Mouse (Mus musculus) E14TG2a.4 (cell line): Measurements from ENCODE around the gene Hivep2.

Source experiments
- CTCF ChIP-seq: conservative IDR thresholded peaks from 2 replicates; pipeline ENCODE4 v1.5.1; 2014; ENCODE audit warnings: low read length
- NANOG ChIP-seq: IDR thresholded peaks from 2 replicates; pipeline ENCODE4 v1.6.1; 2014; ENCODE audit warnings: borderline replicate concordance, low read length, mixed read lengths

GRCm38 (mm10) chr10:14087316-14087715 is 121.4 kb downstream of the Hivep2 start:
- TF ChIP-seq CTCF: no peak
- no peak for TF ChIP-seq NANOG
